Mouse (Mus musculus) heart, embryonic 13.5 days (tissue): ENCODE results near the gene 9530077C05Rik. TPM values are rescaled to one million over a fixed set of nuclear protein-coding genes. Genes with fewer than 3 reads are reported as not detected.

Source experiments
- ATAC-seq: fragments of 200-750 bp; cut with Nextera tagmentation; 2 replicates; pipeline ENCODE4 v1.8.0; 2017; ENCODE audit warnings: moderate TSS enrichment; ENCODE audit not compliant: insufficient number of reproducible peaks, low FRiP score, low TSS enrichment; ENCODE audit errors: extremely low read depth
- H3K27ac ChIP-seq: fragments of 300-500 bp; sonication (generic); replicated peaks from 2 replicates; pipeline ENCODE4 v1.5.1; 2015; ENCODE audit warnings: moderate library complexity, mild to moderate bottlenecking, inconsistent platforms
- H3K27me3 ChIP-seq: fragments of 300-500 bp; sonication (generic); replicated peaks from 2 replicates; pipeline ENCODE4 v1.6.1; 2015; ENCODE audit warnings: mild to moderate bottlenecking, inconsistent platforms
- H3K36me3 ChIP-seq: fragments of 300-500 bp; sonication (generic); 2 replicates; pipeline ENCODE4 v1.6.1; 2015; ENCODE audit warnings: mild to moderate bottlenecking, inconsistent platforms
- H3K4me1 ChIP-seq: fragments of 300-500 bp; sonication (generic); 2 replicates; pipeline ENCODE4 v1.6.1; 2015; ENCODE audit warnings: inconsistent platforms
- H3K4me2 ChIP-seq: fragments of 300-500 bp; sonication (generic); 2 replicates; pipeline ENCODE4 v1.6.1; 2015; ENCODE audit warnings: inconsistent platforms, mild to moderate bottlenecking, moderate library complexity
- H3K4me3 ChIP-seq: fragments of 300-500 bp; sonication (generic); 2 replicates; pipeline ENCODE4 v1.5.1; 2015; ENCODE audit warnings: moderate library complexity, mild to moderate bottlenecking, inconsistent platforms
- H3K9ac ChIP-seq: fragments of 300-500 bp; sonication (generic); 2 replicates; pipeline ENCODE4 v1.6.1; 2015; ENCODE audit warnings: inconsistent platforms, mild to moderate bottlenecking, moderate library complexity
- H3K9me3 ChIP-seq: fragments of 300-500 bp; sonication (generic); 2 replicates; pipeline ENCODE4 v1.6.1; 2016; ENCODE audit warnings: inconsistent platforms
- WGBS: fragments of 180-500 bp; shearing (Covaris S2); methylation state at CpG from one replicate; pipeline ENCODE4 v1.1.7; 2015; ENCODE audit warnings: mixed read lengths; 5-methylcytosine and 5-hydroxymethylcytosine counted together
- polyA plus RNA-seq: library from polyadenylated mRNA; unstranded; fragments of >200 nt; fragmentation: Nextera tagmentation; extraction: Ambion mirVana; gene quantifications from 2 replicates; pipeline ENCODE4 v1.2.1, GENCODE M21; 2015

9530077C05Rik gene
- polyA plus RNA-seq, 1 experiment from 2014 or later, result 2.4 TPM

DNA sequence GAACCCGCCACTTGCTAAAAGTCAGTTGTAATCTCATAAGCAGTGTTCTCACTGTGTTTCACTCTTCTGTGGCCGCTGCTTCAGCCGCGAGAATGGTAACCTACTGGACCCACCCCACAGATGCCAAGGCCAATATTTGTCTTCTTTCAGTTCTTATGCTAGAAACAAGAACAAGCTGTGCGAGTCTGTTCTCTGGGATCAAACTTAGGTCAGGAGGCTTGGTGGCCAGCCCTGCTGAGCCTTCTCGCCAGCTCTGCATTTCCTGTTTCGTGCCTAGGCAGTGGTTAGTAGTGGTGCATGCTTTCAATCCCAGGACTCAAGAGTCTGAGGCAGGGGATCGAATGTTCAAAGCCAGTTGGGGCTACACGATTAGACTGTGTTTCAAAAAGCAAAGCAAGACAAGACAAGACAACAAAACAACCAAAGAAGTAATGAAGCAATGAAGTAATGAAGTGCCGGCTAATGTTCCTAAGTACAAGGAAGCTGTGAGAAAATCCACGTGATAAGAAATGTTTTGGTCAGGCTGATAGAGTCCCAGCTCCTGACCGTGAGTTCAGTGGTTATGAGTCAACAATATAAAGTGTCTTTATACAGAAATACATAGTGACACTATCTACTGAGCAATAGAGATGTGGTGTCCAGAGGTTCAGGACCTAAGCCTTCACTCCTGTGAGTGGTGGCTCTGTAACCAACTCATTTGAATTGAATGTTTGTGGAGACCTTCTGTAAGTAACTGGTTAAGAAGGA is 73.4 kb downstream of the 9530077C05Rik start:
- Histone ChIP-seq H3K4me3 (no peak overlapping the region), H3K4me1 (no peaks in the 10 kb centered on the region), H3K4me2 (no peak overlapping the region), H3K27ac (no peak overlapping the region), H3K27me3 (no peaks in the 10 kb centered on the region), H3K9ac (no peak overlapping the region), H3K9me3 (no peaks in the 10 kb centered on the region), H3K36me3 (no peaks in the 10 kb centered on the region)
- ATAC-seq, result no peak
- WGBS, result 75% methylated on average over 12 of the region's 12 CpGs

DNA sequence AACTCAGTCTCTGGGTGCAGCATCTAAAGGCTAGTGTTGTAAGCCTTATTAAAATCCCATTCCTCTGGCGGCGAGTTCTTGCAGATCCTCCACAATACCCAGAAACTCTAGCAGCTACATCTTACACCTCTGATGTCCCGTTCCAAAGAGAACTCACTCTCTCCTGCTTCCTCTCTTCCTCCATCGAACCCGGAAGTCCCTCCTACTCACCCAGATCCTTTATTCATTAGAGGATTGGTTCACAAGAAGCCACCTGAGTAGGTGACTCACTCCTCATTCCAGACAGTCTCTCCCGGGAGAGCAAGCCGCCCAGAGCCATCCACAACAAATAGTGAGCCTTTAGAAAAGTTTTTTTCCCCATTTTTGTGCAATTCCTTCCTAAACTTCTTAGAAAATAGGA is 74.9 kb downstream of the 9530077C05Rik start:
- Histone ChIP-seq H3K4me3 (no peak overlapping the region), H3K9me3 (no peaks in the 10 kb centered on the region), H3K36me3 (no peaks in the 10 kb centered on the region), H3K4me2 (no peak overlapping the region), H3K9ac (no peak overlapping the region), H3K27ac (no peak overlapping the region), H3K27me3 (no peaks in the 10 kb centered on the region), H3K4me1 (no peaks in the 10 kb centered on the region)
- WGBS, result 81% methylated on average over 7 of the region's 7 CpGs
- no peak for ATAC-seq

GRCm38 (mm10) chr9:22488963-22489362 is 77.7 kb downstream of the 9530077C05Rik start:
- 39% methylated on average over 9 of the region's 9 CpGs for WGBS
- no peak overlapping the region for H3K4me2 ChIP-seq
- no peaks in the 10 kb centered on the region for H3K4me1 ChIP-seq
- H3K9me3 ChIP-seq, result no peaks in the 10 kb centered on the region
- no peaks in the 10 kb centered on the region for H3K27me3 ChIP-seq
- no peak overlapping the region for H3K4me3 ChIP-seq
- no peaks in the 10 kb centered on the region for H3K36me3 ChIP-seq
- no peak for ATAC-seq
- H3K27ac ChIP-seq, result no peak overlapping the region
- no peak overlapping the region for H3K9ac ChIP-seq

Other genes with a start within 250 kb of the 9530077C05Rik start
- 0.08 and 0.24 TPM in 2 replicates for gene Zfp872, start 223.4 kb upstream of the 9530077C05Rik start, polyA plus RNA-seq
- gene Zfp809, start 185.8 kb upstream of the 9530077C05Rik start, polyA plus RNA-seq, result 16.0 and 17.9 TPM in 2 replicates
- 3.7 and 4.2 TPM in 2 replicates for gene Zfp599, start 151.6 kb upstream of the 9530077C05Rik start, polyA plus RNA-seq
- gene Zfp810, start 103.9 kb upstream of the 9530077C05Rik start, polyA plus RNA-seq, result 12.6 and 15.2 TPM in 2 replicates
- 42.7 and 47.9 TPM in 2 replicates for gene Anln, start 22.3 kb upstream of the 9530077C05Rik start, polyA plus RNA-seq
- not detected in 2 replicates for gene Gm17545, start 42.8 kb downstream of the 9530077C05Rik start, polyA plus RNA-seq
- 37.6 and 46.3 TPM in 2 replicates for gene Rp9, start 58.2 kb downstream of the 9530077C05Rik start, polyA plus RNA-seq
- gene Bbs9, start 64.2 kb downstream of the 9530077C05Rik start, polyA plus RNA-seq, result 5.5 and 6.4 TPM in 2 replicates